Mouse (Mus musculus) activated CD4-positive, CD25-positive, alpha-beta regulatory T cell (primary cell): ENCODE data around the gene Stk38. TPM values are rescaled to one million over a fixed set of nuclear protein-coding genes. Genes with fewer than 3 reads are reported as not detected.

Source experiments
- polyA plus RNA-seq, 2 experiments: library from polyadenylated mRNA; unstranded; fragments of 100-300 nt; shearing (Covaris generic); gene quantifications; one replicate each; pipeline ENCODE4 v1.2.1; 2017

Gene Stk38
- 100 to 1,000 TPM; 253 to 316 TPM for polyA plus RNA-seq

DNA sequence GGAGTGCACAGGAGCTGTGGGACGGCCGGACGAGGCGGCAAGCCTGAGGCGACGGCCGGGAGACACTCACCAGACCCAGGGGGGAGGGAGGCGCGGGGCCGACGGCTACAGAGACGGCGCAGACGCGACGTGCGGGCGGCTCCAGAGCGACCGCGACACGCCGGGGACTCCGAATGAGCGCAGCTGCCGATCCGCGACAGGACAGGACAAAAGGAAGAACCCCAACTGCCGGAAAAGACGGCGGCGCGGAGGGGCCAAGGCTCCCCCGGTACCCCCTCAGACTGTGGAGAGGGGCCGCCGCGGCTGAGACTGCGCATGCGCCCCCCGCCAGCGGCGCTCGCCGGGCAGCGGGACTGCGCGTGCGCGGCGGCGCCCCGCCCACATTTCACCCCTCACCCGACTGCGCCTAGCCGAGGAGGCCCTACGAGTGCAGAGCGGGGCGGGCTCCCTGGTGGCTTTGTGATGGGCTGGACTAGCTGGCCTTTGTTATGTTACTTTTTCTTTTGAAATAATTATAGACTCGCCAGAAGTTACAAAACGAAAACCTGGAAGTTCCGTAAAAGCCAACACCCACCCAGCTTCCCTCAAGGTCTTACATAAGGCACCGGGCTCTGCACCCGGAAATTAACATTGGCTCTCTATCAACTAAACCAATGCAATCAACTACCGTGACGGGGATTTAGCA, at the start of gene Stk38:
Stk38 (minus strand) TSS at position 355 of the 685 bp plus-strand sequence.

GRCm38 (mm10) chr17:29032274-29033069, 24.7 kb upstream of the Stk38 start, which contains the start of gene Srsf3:
Srsf3 (plus strand) TSS chr17:29032628.

GRCm38 (mm10) chr17:28951831-28952799, 55.7 kb downstream of the Stk38 start, which contains the start of gene Kctd20:
Kctd20 (plus strand) TSS chr17:28951950.

DNA sequence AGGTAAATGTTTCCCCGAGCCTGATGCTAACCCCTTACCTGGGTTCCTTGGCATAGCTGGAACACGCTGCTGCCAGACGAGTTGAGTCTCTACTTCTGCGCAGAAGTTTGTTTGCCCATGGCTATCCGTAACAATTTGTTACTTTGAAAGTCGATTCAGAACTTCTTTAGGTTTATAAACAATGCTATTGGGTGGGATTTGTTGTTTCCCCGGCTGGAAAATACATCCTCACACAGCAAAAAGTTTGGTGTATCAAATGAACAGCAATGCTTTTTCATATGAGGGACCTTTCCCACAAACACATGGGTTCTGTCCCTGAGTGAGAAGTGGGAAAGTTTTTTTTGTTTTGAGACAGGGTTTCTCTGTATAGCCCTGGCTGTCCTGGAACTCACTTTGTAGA, 64.1 kb downstream of the Stk38 start, which contains the start of gene Pxt1:
Pxt1 (minus strand) TSS at position 101 of the 400 bp plus-strand sequence.

Other genes starting within 250 kb of the Stk38 start
- 1 to 10 TPM in 1 of 2 experiments, not detected in 1; 1.7 TPM for gene Mapk13, start 238.7 kb downstream of the Stk38 start, polyA plus RNA-seq
- 10 to 100 TPM in 1 of 2 experiments, 1 to 10 TPM in 1; 9.6 to 10.1 TPM for gene Brpf3, start 206.9 kb downstream of the Stk38 start, polyA plus RNA-seq
- under 1 TPM in 1 of 2 experiments, not detected in 1; 0.05 TPM for gene Pnpla1, start 149.6 kb downstream of the Stk38 start, polyA plus RNA-seq
- 1 to 10 TPM in 1 of 2 experiments, under 1 TPM in 1; 0.80 to 1.8 TPM for gene 4930539E08Rik, start 92.7 kb downstream of the Stk38 start, polyA plus RNA-seq
- not detected for gene Pxt1, start 64.2 kb downstream of the Stk38 start, polyA plus RNA-seq
- gene Kctd20, start 56.0 kb downstream of the Stk38 start, polyA plus RNA-seq: 10 to 100 TPM; 59.6 to 83.2 TPM
- 100 to 1,000 TPM; 435 to 483 TPM for gene Srsf3, start 24.6 kb upstream of the Stk38 start, polyA plus RNA-seq
- gene Cdkn1a, start 83.0 kb upstream of the Stk38 start, polyA plus RNA-seq: 10 to 100 TPM in 1 of 2 experiments, 1 to 10 TPM in 1; 7.9 to 10.7 TPM
- gene Rab44, start 106.2 kb upstream of the Stk38 start, polyA plus RNA-seq: under 1 TPM; 0.18 to 0.69 TPM
- under 1 TPM; 0.59 to 0.91 TPM for gene Cpne5, start 230.2 kb upstream of the Stk38 start, polyA plus RNA-seq